Mouse (Mus musculus) heart, embryonic 10.5 days (tissue): ENCODE data around the gene Ankrd44. TPM values are rescaled to one million over a fixed set of nuclear protein-coding genes. Genes with fewer than 3 reads are reported as not detected.

ENCODE experiments used
- DNase-seq: peaks from one replicate; pipeline ENCODE4 v3.0.0-alpha.2; 2017; ENCODE audit warnings: low spot score
- H3K27ac ChIP-seq: fragments of 300-500 bp; sonication (generic); 2 replicates; pipeline ENCODE4 v1.5.1; 2016; ENCODE audit warnings: mild to moderate bottlenecking
- H3K27me3 ChIP-seq: fragments of 300-500 bp; sonication (generic); 2 replicates; pipeline ENCODE4 v1.6.1; 2016; ENCODE audit warnings: mild to moderate bottlenecking; ENCODE audit not compliant: poor library complexity, insufficient read depth, severe bottlenecking
- H3K36me3 ChIP-seq: fragments of 300-500 bp; sonication (generic); 2 replicates; pipeline ENCODE4 v1.6.1; 2016; ENCODE audit warnings: mild to moderate bottlenecking, moderate library complexity
- H3K4me1 ChIP-seq: fragments of 300-500 bp; sonication (generic); 2 replicates; pipeline ENCODE4 v1.6.1; 2016; ENCODE audit warnings: mild to moderate bottlenecking
- H3K4me3 ChIP-seq: fragments of 300-500 bp; sonication (generic); 2 replicates; pipeline ENCODE4 v1.5.1; 2016; ENCODE audit warnings: mild to moderate bottlenecking, moderate library complexity
- H3K9me3 ChIP-seq: fragments of 300-500 bp; sonication (generic); 2 replicates; pipeline ENCODE4 v1.6.1; 2016; ENCODE audit warnings: mild to moderate bottlenecking, moderate library complexity
- WGBS: fragments of 180-500 bp; shearing (Covaris S2); methylation state at CpG from one replicate; pipeline ENCODE4 v1.1.7; 2016; 5-methylcytosine and 5-hydroxymethylcytosine counted together
- polyA plus RNA-seq: library from polyadenylated mRNA; unstranded; fragments of >200 nt; fragmentation: Nextera tagmentation; extraction: Ambion mirVana; gene quantifications from 2 replicates; pipeline ENCODE4 v1.2.1, GENCODE M21; 2016

Ankrd44 gene
- polyA plus RNA-seq, 1 experiment from 2014 or later: 10.9 TPM

DNA sequence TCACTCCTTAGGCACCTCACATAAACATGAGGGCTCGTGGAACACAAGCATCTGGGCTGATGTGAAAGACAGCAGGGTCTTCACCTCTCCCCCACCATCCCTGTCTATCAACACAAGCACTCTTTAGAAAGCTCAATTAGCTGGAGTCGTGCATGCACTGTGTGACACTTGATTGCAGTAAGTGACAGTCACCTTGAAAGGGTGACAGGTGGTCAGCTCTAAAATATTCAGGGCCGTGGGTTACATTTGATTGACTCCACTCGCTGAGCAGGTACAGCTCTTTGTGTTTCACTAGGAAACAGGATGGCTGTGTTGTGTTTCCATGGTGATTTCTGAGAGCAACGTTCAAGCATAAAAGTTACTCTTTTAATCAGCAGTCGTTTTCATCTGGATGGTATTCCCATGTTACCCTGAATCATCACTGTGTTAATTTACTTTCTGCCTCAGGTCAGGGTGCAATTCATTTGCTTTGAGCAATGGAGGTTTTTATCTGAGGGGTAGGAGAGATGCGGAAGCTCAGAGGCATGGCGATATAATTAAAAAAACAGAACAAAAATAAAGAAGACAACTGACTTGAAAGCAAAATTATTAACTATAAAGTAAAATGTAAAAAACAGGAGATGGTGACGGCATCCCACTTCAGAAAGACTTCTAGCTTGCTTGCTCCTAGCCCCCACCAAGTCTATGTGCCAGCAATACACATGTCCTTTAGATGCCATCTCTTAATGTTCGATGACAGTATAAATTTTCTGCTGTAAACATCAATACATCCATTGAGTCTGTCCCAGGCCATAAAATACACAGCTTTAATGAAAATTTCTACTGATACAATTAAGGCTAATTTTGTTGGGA is 218.9 kb downstream of the Ankrd44 start:
- Histone ChIP-seq H3K4me1 (peaks cover 25% of the 10 kb centered on the region), H3K27ac (no peak overlapping the region), H3K9me3 (no peaks in the 10 kb centered on the region), H3K36me3 (0 out of 2 replicates have a peak, but pooled peaks cover 1% of the 10 kb centered on the region), H3K4me3 (no peak overlapping the region), H3K27me3 (no peaks in the 10 kb centered on the region)
- no peak for DNase-seq
- WGBS: 67% methylated on average over 10 of the region's 10 CpGs

DNA sequence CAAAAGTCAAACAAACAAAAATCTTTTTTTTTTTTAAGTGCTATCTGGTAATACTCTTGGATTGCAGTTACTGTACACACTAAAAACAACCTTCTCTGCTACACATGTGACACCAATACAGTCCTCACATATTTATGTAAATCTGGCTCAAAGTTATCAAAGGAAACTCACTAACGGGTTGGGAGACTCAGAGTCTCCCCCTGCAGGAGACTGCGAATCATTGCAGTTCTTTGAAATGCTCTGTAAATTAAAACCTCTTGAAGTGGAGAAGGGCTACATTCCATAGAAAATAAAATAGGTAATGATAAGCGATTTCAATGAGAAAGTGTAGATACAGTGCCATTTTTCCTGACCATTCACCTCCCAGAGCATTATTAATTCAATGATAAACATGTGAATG is 219.6 kb downstream of the Ankrd44 start:
- 28% methylated on average over 3 of the region's 3 CpGs for whole genome bisulfite sequencing
- DNase-seq: no peak
- H3K4me3 ChIP-seq: no peak overlapping the region
- no peaks in the 10 kb centered on the region for H3K27me3 ChIP-seq
- no peaks in the 10 kb centered on the region for H3K36me3 ChIP-seq
- peaks cover 25% of the 10 kb centered on the region for H3K4me1 ChIP-seq
- H3K9me3 ChIP-seq: no peaks in the 10 kb centered on the region
- H3K27ac ChIP-seq: no peak overlapping the region

DNA sequence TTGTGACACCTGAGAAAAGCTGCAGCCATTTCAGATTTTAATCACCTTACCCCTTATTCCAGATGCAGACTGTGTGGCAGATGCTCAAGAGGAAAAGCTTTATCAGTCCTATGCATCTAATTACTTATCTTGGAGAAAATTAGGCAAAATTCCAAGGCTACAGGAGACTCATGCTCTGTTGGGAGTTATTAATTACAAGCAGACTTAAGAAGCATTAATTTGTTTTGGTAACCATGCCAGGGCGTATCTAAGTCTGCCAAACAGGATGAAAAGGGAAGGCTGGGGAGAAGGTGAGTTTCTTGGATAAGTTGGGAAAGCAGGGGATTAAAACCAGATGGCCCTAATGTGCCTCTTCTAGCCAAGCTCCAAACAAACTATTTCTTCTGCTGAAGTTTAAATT is 222.7 kb downstream of the Ankrd44 start:
- Histone ChIP-seq H3K27me3 (no peaks in the 10 kb centered on the region), H3K4me1 (peaks cover 16% of the 10 kb centered on the region), H3K9me3 (no peaks in the 10 kb centered on the region), H3K27ac (peak overlapping the region; percentile 29; the same call in 1 of the 2 replicates), H3K36me3 (no peaks in the 10 kb centered on the region), H3K4me3 (no peak overlapping the region)
- no peak for DNase-seq
- WGBS: 63% methylated on average over 1 of the region's 1 CpGs

DNA sequence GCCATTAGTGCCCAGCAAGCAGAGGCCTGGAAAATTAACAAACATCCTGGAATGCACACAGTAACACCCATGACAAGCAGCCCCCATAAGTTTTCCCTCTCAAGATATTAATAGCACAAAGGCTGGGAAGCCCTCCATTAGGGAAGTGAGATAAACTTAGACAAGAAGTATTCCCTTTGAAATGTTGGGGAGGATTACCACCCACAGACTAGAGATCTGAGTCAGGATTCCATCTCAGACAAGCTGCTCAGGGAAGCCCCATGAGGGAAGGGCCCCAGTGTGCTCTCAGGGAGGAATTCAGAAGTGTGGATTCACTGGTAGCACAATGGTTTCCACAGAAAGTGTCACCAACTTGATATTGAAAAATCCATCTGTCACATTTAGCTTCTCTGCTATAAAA is 223.3 kb downstream of the Ankrd44 start:
- Histone ChIP-seq H3K27ac (peak overlapping the region; percentile 29; the same call in 1 of the 2 replicates), H3K4me3 (no peak overlapping the region), H3K36me3 (no peaks in the 10 kb centered on the region), H3K27me3 (no peaks in the 10 kb centered on the region), H3K4me1 (peaks cover 16% of the 10 kb centered on the region), H3K9me3 (no peaks in the 10 kb centered on the region)
- DNase-seq: no peak

DNA sequence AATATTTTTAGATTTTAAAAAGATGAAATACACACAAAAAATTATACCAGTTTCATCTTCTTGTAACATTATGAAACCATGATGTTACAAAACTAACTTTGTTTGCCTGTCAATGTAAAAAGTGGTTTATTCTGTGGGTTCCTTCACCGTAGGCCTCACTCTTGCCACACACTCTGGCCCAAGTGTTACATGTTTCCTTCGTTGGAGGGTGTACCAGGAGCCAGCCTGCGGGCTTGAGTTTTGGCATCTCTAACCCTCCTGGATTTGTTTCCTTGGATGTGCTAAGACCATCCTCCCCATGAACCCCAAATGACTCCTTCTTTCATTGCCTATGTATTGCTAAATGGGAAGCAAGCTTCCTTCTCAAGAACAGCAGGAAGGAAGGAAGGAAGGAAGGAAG is 230.8 kb downstream of the Ankrd44 start:
- Histone ChIP-seq H3K36me3 (no peaks in the 10 kb centered on the region), H3K27me3 (no peaks in the 10 kb centered on the region), H3K9me3 (no peaks in the 10 kb centered on the region), H3K4me1 (peaks cover 4% of the 10 kb centered on the region; the same call in 1 of the 2 replicates), H3K4me3 (no peak overlapping the region), H3K27ac (no peak overlapping the region)
- WGBS: 88% methylated on average over 3 of the region's 3 CpGs
- no peak for DNase-seq

DNA sequence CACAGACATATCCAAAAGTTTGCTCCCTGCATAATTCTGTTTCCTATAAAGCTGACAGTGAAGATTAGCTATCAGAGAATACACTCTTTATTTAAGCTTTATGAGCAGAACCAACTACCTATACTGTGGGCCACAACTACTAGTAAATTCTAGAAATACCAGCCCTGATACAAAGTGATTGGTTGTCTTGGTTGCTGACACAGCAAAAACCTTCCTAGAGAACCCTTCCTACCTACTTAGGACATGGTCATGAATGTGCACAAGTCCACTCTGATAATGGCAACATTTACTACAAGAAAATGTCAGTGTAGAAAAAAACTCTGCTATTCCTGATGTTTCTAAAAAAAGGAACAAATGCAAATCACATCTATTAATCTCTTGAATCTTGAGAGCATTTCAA is 234.4 kb downstream of the Ankrd44 start:
- Histone ChIP-seq H3K27ac (no peak overlapping the region), H3K27me3 (no peaks in the 10 kb centered on the region), H3K36me3 (no peaks in the 10 kb centered on the region), H3K4me1 (peaks cover 6% of the 10 kb centered on the region; the same call in 1 of the 2 replicates), H3K4me3 (no peak overlapping the region), H3K9me3 (no peaks in the 10 kb centered on the region)
- DNase-seq: no peak

DNA sequence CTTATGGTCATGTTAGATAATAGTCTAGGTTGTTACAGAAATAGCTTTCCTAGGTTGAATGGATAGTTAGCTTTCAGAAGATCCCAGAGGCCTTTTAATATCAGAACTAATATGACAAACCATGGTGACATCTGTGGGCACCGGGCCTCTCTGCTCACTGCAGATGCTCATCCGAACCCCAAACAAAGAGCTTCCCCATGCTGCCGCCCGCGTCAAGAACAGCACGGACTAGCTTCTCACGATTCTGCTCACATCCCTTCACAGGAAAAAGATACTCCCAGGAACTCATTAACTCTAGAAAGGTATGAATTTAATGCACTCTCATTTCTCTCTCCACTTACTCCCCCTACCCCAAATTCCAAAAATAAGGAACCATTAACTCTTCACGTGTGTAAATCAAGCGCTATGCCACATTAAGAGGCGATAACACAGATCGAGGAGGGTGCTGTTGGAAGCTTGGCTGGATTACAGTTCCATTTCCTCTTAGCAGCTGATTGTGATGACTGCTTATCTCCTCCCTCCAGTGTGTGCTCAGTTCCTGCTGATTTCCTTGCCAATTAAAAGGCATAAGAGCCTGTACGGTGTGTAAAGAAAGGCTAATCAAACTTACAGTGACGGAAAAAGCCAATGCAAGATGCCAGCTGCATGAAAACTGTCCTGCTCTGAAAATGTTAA is 235.8 kb downstream of the Ankrd44 start:
- Histone ChIP-seq H3K4me3 (no peak overlapping the region), H3K36me3 (0 out of 2 replicates have a peak, but pooled peaks cover 2% of the 10 kb centered on the region), H3K9me3 (no peaks in the 10 kb centered on the region), H3K4me1 (peaks cover 6% of the 10 kb centered on the region; the same call in 1 of the 2 replicates), H3K27me3 (no peaks in the 10 kb centered on the region), H3K27ac (peak overlapping the region; percentile 16; the same call in 1 of the 2 replicates)
- WGBS: 44% methylated on average over 13 of the region's 13 CpGs
- no peak for DNase-seq

DNA sequence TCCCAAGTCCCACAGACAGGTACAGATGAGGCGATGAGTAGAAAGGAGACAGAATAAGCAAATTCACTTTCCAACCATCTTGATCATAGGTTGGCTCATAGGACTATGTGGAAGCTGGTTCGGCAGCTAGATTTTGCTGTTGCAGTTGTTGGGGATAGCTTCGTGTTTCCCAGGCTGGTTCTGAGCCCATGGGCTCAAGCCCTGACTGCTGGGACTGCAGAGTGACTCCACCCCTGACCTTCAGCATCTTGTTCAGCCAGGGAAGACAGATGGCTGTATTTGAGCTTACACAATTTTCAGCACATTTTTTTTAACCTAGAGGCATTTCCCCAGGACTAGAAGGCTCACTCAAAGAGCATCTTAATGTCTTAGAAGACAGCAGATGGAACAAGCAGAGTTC is 237.7 kb downstream of the Ankrd44 start:
- Histone ChIP-seq H3K36me3 (0 out of 2 replicates have a peak, but pooled peaks cover 2% of the 10 kb centered on the region), H3K4me1 (peaks cover 6% of the 10 kb centered on the region; the same call in 1 of the 2 replicates), H3K27ac (no peak overlapping the region), H3K9me3 (no peaks in the 10 kb centered on the region), H3K27me3 (no peaks in the 10 kb centered on the region), H3K4me3 (no peak overlapping the region)
- WGBS: 78% methylated on average over 3 of the region's 3 CpGs
- no peak for DNase-seq

DNA sequence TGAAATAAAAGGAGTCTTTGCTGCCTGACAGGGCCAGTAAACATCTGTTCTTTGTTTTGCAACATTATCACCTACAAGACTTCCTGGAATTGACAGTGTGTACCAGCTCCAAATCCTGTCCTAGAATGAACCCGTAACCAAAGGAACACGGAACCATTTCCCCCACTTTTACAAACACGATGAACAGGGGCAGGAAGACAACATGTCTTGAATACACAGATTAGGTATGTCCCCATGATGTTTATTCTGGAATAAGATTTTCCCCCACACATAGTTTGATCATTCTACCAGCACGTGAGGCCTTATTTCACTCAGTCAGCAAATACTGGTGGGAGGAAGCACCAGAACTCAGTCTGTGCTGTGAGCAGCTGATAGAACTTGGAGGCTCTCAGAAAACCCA is 241.9 kb downstream of the Ankrd44 start:
- Histone ChIP-seq H3K4me3 (no peak overlapping the region), H3K4me1 (no peaks in the 10 kb centered on the region), H3K36me3 (peaks cover 2% of the 10 kb centered on the region; the same call in 1 of the 2 replicates), H3K27ac (no peak overlapping the region), H3K9me3 (no peaks in the 10 kb centered on the region), H3K27me3 (no peaks in the 10 kb centered on the region)
- DNase-seq: no peak
- 65% methylated on average over 4 of the region's 4 CpGs for WGBS

DNA sequence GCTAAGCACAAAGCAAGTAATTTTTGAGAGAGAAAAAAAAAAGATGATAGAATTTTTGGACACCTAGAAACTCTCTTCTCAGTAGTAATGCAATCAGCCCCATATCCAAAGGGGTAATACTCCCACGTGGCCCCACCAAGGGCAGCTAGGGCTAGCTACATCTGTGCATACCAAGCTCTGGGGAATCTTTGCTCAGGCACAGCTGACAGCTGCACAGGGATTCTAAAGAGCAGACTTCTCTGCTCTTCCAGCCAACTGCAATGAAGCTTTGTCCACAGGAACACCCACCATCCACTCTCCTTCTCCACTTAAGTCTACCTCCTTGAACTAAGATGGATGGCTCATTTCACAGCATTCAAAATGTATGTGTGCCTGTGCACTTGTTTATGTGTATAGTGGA is 246.6 kb downstream of the Ankrd44 start:
- WGBS: 59% methylated on average over 1 of the region's 1 CpGs
- DNase-seq: peak; percentile 38
- Histone ChIP-seq H3K36me3 (no peaks in the 10 kb centered on the region; the same call in 1 of the 2 replicates), H3K27ac (no peak overlapping the region), H3K4me1 (peaks cover 3% of the 10 kb centered on the region; the same call in 1 of the 2 replicates), H3K27me3 (no peaks in the 10 kb centered on the region), H3K9me3 (no peaks in the 10 kb centered on the region), H3K4me3 (no peak overlapping the region)

DNA sequence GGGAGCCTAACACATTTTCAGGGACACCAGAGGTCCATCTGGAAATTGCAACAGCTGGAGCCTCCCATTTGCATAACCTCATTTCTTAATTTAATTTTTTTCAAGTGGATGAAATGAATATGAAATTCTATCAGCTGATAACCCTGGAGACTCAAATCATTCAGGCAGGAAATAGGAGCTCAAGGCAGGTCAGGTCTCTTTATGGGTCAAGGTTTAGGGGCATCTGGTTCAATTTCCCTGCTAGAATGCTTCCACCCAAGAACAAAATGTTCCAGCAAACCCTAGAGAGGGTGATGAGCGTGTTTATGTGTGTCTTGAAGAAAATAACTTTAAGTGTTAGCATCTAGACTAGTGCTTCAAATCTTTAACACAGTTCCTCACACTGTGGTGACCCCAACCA is 248.2 kb downstream of the Ankrd44 start:
- no peak overlapping the region for H3K27ac ChIP-seq
- H3K4me3 ChIP-seq: no peak overlapping the region
- peaks cover 3% of the 10 kb centered on the region; the same call in 1 of the 2 replicates for H3K4me1 ChIP-seq
- no peaks in the 10 kb centered on the region for H3K9me3 ChIP-seq
- H3K36me3 ChIP-seq: no peaks in the 10 kb centered on the region; the same call in 1 of the 2 replicates
- no peaks in the 10 kb centered on the region for H3K27me3 ChIP-seq
- DNase-seq: peak; percentile 27
- 86% methylated on average over 1 of the region's 1 CpGs for WGBS

DNA sequence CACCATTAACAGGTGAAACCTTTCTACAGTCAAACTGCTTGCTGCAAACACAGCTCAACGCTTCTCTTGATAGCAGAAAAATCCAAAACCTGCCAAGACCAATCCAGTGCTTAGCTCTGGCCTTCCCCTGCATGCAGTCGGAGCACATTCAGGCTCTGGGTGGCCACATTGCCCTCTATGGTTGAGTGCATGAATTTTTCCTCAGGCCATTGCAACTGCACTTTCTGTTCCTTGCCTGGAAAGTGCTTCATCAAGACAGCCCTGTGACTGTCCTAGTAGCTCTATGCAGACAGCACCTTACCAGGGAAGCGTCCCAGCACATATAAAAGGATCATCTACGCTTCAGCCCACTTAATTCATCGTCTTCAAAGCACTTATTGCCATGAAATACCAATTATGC is 250.7 kb downstream of the Ankrd44 start:
- 74% methylated on average over 5 of the region's 5 CpGs for WGBS
- Histone ChIP-seq H3K27ac (peak overlapping the region; percentile 36; the same call in 1 of the 2 replicates), H3K4me1 (peaks cover 3% of the 10 kb centered on the region; the same call in 1 of the 2 replicates), H3K4me3 (no peak overlapping the region), H3K36me3 (no peaks in the 10 kb centered on the region; the same call in 1 of the 2 replicates), H3K27me3 (no peaks in the 10 kb centered on the region), H3K9me3 (no peaks in the 10 kb centered on the region)
- peak; percentile 66 for DNase-seq

DNA sequence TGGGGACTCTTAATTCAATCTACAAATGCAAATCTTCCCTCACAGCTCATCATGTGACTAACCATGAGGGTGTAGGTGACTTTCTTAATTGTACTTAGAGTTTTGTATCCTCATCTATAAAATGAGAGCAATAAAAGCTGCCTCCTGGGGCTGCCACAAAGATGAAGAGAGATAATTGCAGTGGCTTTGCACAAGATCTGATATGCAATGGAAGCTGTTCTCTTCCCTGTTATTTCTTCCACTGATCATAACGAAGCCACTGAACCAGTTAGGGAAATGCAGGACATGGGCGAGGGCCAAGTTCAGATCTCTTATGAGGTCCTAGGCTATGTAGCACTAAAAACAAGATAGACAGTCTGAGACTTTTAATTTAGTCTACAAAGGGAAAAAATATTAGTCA is 258.2 kb downstream of the Ankrd44 start:
- Histone ChIP-seq H3K36me3 (no peaks in the 10 kb centered on the region), H3K4me1 (peaks cover 5% of the 10 kb centered on the region; the same call in 1 of the 2 replicates), H3K4me3 (no peak overlapping the region), H3K27me3 (no peaks in the 10 kb centered on the region), H3K27ac (no peak overlapping the region), H3K9me3 (no peaks in the 10 kb centered on the region)
- WGBS: 76% methylated on average over 2 of the region's 2 CpGs
- no peak for DNase-seq
